Mouse (Mus musculus): ENCODE data around the gene Ubfd1. TPM values are rescaled to one million over a fixed set of nuclear protein-coding genes. Genes with fewer than 3 reads are reported as not detected.
"Not testable (repeated sequence)": the region's sequence is repeated elsewhere in the genome, so short reads cannot be mapped to it uniquely, and the experiment has no call there.

The Ubfd1 gene
- polyA plus RNA-seq, 2 experiments: 11.3 to 16.9 TPM

DNA sequence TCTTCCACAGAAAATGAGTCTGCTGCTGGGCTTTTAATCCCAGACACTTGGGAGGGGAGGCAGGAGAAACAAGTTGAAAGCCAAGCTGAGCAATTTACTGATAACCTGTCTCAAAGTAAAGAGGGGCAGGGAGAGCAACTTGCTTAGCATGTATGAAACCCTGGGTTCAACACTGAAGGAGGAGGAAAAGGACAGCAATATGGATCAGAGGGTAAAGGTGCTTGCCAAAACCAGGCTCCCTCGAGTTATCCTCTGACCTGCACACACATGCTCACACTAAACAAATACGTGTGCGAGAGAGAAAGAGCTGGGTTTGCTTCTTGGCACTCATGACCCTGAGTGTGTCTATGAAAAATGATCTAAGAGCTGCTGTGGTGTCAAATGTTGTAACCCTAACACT is 31.0 kb downstream of the Ubfd1 start:
- no peak for TF ChIP-seq EP300 (IDR thresholded peaks at IDR 0.05; ENCODE audit: low read depth)
- no peak for TF ChIP-seq CTCF (IDR thresholded peaks at IDR 0.05; ENCODE audit: low read depth)
- Histone ChIP-seq H3K4me3 (ENCODE audit: insufficient read depth in 1 of 2, low read depth in 2 of 2, low read length in 2 of 2) (no peak overlapping the region), H3K27me3 (ENCODE audit: control insufficient read depth, insufficient read depth, low read length) (no peaks in the 10 kb centered on the region), H3K4me1 (replicated peaks; ENCODE audit: control insufficient read depth in 2 of 2, insufficient read depth in 2 of 2, low read length in 1 of 2) (peaks cover 3 to 9% of the 10 kb centered on the region in 2 experiments; a peak in 3 of 4 replicates), H3K9ac (replicated peaks) (no peak overlapping the region), H3K9me3 (ENCODE audit: control insufficient read depth, low read length) (no peaks in the 10 kb centered on the region), H3K4me2 (ENCODE audit: low read depth) (no peak overlapping the region), H3K36me3 (replicated peaks; ENCODE audit: control insufficient read depth, insufficient read depth, low read depth) (peaks cover 44% of the 10 kb centered on the region), H3K27ac (no peak overlapping the region)
- 83% methylated on average over 3 of the region's 3 CpGs for WGBS (ENCODE audit: insufficient replicate concordance)
- DNase-seq (ENCODE audit: low read depth in 3 of 3, low spot score in 3 of 3): no peak
- ATAC-seq (ENCODE audit: insufficient read depth): no peak

DNA sequence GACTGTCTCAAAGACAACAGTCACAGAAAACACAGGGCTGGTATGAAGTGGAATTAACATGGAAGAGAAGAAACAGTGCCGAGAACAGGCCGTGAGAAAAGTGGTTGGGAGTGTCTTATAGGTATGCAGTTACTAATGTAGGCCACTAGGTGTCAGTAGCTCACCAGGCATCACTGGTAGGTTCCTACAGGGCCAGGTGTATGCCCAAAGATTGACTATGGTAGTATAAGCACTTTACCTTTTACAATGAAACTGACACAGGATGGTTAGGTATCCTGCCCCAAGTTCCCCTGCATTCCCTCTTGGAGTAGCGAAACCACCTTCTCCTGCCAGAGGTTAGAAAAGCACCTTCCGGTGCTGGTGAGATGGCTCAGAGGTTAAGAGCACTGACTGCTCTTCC is 32.2 kb downstream of the Ubfd1 start:
- WGBS (ENCODE audit: insufficient replicate concordance): 54% methylated on average over 4 of the region's 4 CpGs
- no peak overlapping the region for H3K9ac ChIP-seq (replicated peaks)
- no peaks in the 10 kb centered on the region for H3K9me3 ChIP-seq (ENCODE audit: control insufficient read depth, low read length)
- ATAC-seq (ENCODE audit: insufficient read depth) (no peak), DNase-seq (ENCODE audit: low read depth in 3 of 3, low spot score in 3 of 3) (peak; percentile 44 to 56 (median 50))
- no peak overlapping the region for H3K4me2 ChIP-seq (ENCODE audit: low read depth)
- H3K27me3 ChIP-seq (ENCODE audit: control insufficient read depth, insufficient read depth, low read length): no peaks in the 10 kb centered on the region
- peaks cover 3 to 9% of the 10 kb centered on the region in 2 experiments; a peak in 3 of 4 replicates for H3K4me1 ChIP-seq (replicated peaks; ENCODE audit: control insufficient read depth in 2 of 2, insufficient read depth in 2 of 2, low read length in 1 of 2)
- no peak overlapping the region for H3K27ac ChIP-seq
- peaks cover 38% of the 10 kb centered on the region for H3K36me3 ChIP-seq (replicated peaks; ENCODE audit: control insufficient read depth, insufficient read depth, low read depth)
- H3K4me3 ChIP-seq (ENCODE audit: insufficient read depth in 1 of 2, low read depth in 2 of 2, low read length in 2 of 2): no peak overlapping the region
- TF ChIP-seq EP300 (IDR thresholded peaks at IDR 0.05; ENCODE audit: low read depth) (no peak), CTCF (IDR thresholded peaks at IDR 0.05; ENCODE audit: low read depth) (peak; percentile 94)

GRCm38 (mm10) chr7:122101014-122101746 is 34.2 kb downstream of the Ubfd1 start:
- Histone ChIP-seq H3K9ac (replicated peaks) (peak overlapping the region; percentile 68), H3K36me3 (replicated peaks; ENCODE audit: control insufficient read depth, insufficient read depth, low read depth) (peaks cover 19% of the 10 kb centered on the region), H3K4me2 (ENCODE audit: low read depth) (peak overlapping the region; percentile 75), H3K4me3 (ENCODE audit: insufficient read depth in 1 of 2, low read depth in 2 of 2, low read length in 2 of 2) (peak overlapping the region; percentile 63 to 82)
- 5% methylated on average over 25 of the region's 28 CpGs for WGBS (ENCODE audit: insufficient replicate concordance)
- peak; percentile 71 for ATAC-seq (ENCODE audit: insufficient read depth)
- DNase-seq (ENCODE audit: low read depth in 3 of 3, low spot score in 3 of 3); H3K27ac ChIP-seq; H3K9me3 ChIP-seq (ENCODE audit: control insufficient read depth, low read length); H3K27me3 ChIP-seq (ENCODE audit: control insufficient read depth, insufficient read depth, low read length); H3K4me1 ChIP-seq (replicated peaks; ENCODE audit: control insufficient read depth in 2 of 2, insufficient read depth in 2 of 2, low read length in 1 of 2): not testable (repeated sequence)

DNA sequence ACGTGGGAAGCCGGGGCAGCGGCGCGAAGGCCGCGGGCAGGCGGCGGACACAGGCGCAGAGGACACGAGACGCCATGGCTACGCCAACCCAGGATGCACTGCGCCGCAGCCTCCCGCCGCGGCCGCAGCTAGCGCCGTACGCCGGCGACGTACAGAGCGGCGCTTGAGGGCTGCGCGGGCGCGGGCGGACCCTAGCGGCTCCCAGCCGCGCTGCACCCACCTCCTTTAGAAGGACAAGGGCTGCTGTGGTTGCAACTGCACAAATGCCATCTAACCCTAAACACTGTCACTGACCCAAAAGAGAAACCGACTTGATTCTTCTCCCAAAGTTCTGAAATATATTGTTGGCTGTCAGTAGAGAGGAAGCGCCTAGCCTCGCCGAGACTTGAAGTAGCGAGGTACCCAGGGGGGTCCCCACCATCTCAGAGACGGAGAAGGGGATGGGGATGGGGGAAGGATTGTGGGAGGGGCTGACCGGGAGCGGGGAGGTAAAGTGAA is 34.8 kb downstream of the Ubfd1 start, which contains the start of gene Ndufab1:
TSS of gene Ndufab1 (minus strand) at position 140 of the 498 bp plus-strand sequence.
- DNase-seq (ENCODE audit: low read depth in 3 of 3, low spot score in 3 of 3) (peak; percentile 81 to 84 (median 82)), ATAC-seq (ENCODE audit: insufficient read depth) (peak; percentile 99)
- Histone ChIP-seq H3K4me2 (ENCODE audit: low read depth) (peak within 1 kb of the TSS; percentile 85), H3K36me3 (replicated peaks; ENCODE audit: control insufficient read depth, insufficient read depth, low read depth) (peaks cover 12% of the 10 kb centered on the region), H3K4me3 (ENCODE audit: insufficient read depth in 1 of 2, low read depth in 2 of 2, low read length in 2 of 2) (peak within 1 kb of the TSS; percentile 63 to 82), H3K27ac (no peak within 1 kb of the TSS; the same call in 1 of the 2 replicates), H3K9ac (replicated peaks) (peak within 1 kb of the TSS; percentile 75), H3K4me1 (replicated peaks; ENCODE audit: control insufficient read depth in 2 of 2, insufficient read depth in 2 of 2, low read length in 1 of 2) (peaks cover 3 to 9% of the 10 kb centered on the region in 2 experiments; a peak in 3 of 4 replicates), H3K9me3 (ENCODE audit: control insufficient read depth, low read length) (no peaks in the 10 kb centered on the region), H3K27me3 (ENCODE audit: control insufficient read depth, insufficient read depth, low read length) (no peaks in the 10 kb centered on the region)
- TF ChIP-seq CTCF (IDR thresholded peaks at IDR 0.05; ENCODE audit: low read depth) (peak; percentile 81), EP300 (IDR thresholded peaks at IDR 0.05; ENCODE audit: low read depth) (no peak)
- WGBS (ENCODE audit: insufficient replicate concordance): under 1% methylated on average over 30 of the region's 43 CpGs

DNA sequence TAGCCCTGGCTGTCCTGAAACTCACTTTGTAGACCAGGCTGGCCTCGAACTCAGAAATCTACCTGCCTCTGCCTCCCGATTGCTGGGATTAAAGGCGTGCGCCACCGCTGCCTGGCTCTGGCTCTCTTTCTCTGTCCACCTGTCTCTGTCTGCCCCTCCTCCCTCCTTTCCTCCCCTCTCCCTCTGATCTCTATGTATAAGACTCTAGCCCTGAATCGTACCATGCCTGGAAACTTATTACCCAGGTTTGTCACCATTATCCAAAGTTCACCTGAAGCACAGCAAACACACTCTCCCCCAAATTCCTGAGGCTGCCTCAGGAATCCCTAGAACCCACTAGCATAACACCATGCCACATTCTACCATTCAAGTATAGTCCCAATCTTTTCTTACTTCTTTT is 41.2 kb downstream of the Ubfd1 start:
- Histone ChIP-seq H3K4me1 (replicated peaks; ENCODE audit: control insufficient read depth in 2 of 2, insufficient read depth in 2 of 2, low read length in 1 of 2) (no peaks in the 10 kb centered on the region; a peak in 1 of 4 replicates), H3K4me2 (ENCODE audit: low read depth) (no peak overlapping the region), H3K9me3 (ENCODE audit: control insufficient read depth, low read length) (no peaks in the 10 kb centered on the region), H3K4me3 (ENCODE audit: insufficient read depth in 1 of 2, low read depth in 2 of 2, low read length in 2 of 2) (no peak overlapping the region), H3K27ac (no peak overlapping the region), H3K27me3 (ENCODE audit: control insufficient read depth, insufficient read depth, low read length) (no peaks in the 10 kb centered on the region), H3K9ac (replicated peaks) (no peak overlapping the region), H3K36me3 (replicated peaks; ENCODE audit: control insufficient read depth, insufficient read depth, low read depth) (peaks cover 24% of the 10 kb centered on the region)
- ATAC-seq (ENCODE audit: insufficient read depth) (no peak), DNase-seq (ENCODE audit: low read depth in 3 of 3, low spot score in 3 of 3) (no peak)
- 83% methylated on average over 6 of the region's 6 CpGs for WGBS (ENCODE audit: insufficient replicate concordance)
- no peak for TF ChIP-seq EP300 (IDR thresholded peaks at IDR 0.05; ENCODE audit: low read depth)
- TF ChIP-seq CTCF (IDR thresholded peaks at IDR 0.05; ENCODE audit: low read depth): no peak
